Mouse (Mus musculus) kidney, postnatal 25 days (tissue): ENCODE measurements at regions not wholly inside any gene's neighbourhood (a gene's known extent, or its start where the extent isn't known, plus 50 kb on each side); places are given as distances from the start of the nearest gene placed in this dataset.

ENCODE experiments used
- DNase-seq, 2 experiments: peaks; one replicate each; pipeline ENCODE4 v3.0.0; 2021; ENCODE audit warnings: mixed read lengths in 2 of 2

DNA sequence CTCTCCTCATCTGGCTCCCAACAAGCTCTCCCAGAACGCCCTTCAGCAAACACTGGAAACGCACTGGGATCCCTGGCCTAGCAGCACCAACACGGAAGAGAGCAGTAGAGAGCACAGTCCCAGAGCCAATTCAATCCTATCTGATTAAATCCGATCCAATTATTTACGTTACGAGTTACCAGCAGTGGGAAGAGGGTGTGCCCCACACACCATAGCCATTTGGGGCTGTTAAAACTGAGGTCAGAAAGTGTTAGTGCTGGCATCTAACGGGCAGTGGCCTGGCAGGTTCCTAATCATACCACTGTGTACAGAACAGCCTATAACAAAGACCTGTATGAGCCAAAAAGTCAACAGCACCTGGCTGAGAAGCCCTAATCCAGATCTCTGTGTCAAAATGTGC is 60.1 kb upstream of the Nfe2l3 start:
- no peak for DNase-seq

DNA sequence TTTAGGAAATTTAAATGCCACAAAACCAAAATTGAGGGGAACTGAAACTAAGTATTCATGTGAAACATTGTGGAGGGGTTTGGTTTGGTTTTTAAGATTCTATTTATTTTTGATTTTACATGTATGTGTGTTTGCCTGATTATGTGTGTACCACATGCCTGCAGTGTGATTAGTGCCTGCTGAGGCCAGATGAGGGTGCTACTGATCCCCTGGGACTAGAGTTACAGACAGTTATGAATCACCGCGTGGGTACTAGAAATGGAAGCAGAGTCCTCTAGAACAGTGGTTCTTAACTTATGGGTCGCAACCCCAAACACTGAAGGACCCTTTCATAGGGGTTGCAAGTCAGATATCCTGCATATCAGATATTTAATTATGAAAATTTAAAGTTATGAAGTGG is 54.0 kb upstream of the Nfe2l3 start:
- no peak for DNase-seq

DNA sequence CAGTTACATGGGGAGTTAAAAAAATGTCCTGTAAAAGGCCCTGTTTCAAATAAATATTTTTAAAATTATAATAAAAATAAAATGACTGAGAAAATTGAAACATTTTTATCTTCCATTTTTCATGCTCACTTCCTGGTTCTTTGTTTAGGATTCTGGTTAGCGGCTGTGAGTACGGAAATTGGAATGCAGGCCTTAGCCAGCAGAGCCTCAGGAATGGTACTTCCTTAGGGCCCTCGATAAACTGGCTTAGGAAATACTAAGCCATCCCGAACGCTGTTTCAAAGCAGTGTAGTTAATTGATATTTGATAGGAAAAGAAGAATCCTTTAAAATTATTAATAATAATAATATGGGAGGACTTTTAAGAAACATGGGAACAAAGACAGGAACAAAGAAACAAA is 53.4 kb upstream of the Nfe2l3 start:
- no peak for DNase-seq

DNA sequence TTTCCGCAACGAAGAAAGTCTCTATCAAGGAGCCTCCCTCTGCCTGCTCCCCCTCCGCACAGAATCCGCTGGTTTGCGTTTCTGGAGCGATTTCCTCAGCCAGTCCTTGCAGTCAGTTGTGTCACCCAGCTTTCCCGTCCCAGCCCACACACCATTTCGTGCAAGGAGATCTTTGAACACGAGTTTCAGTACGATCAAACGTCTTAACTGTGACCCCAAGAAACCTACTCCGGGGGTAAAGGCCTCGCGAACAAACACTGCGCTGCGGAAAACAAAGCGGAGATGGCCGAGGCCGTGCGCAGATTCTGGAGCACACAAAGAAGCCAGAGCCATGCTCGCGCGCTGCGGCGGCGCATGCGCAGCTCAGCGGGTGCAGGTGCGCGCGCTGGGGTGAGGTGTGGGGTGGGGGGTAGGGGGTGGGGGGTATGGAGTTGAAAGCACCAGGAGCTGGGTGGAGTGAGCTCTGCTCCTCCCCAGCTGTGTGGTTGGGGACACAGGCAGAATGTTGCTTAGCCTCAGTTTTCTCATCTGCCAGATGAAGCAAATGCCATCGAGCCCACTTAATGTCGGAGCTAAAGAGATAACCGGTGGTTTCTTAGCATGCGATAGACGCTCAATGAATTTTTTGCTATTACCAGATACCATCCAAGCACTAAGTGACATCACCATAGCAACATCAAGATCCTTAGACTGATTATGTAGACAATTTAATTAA is 52.8 kb upstream of the Nfe2l3 start:
- DNase-seq, result peak; percentile 16 to 54

DNA sequence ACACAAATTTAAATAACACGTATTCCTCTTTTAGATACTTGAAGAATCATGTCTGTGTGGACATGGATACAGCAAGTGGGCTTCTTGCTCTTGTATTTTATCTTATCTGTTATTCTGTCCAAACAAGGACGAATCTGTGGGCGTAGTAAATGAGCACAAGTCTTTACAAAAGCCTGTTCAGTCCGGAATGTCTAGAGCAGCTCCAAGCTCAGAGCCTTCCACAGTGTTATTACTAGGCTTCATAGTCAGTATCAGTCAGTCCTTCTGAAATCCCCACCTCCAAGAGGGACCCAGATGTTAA is 52.2 kb upstream of the Nfe2l3 start:
- no peak for DNase-seq

DNA sequence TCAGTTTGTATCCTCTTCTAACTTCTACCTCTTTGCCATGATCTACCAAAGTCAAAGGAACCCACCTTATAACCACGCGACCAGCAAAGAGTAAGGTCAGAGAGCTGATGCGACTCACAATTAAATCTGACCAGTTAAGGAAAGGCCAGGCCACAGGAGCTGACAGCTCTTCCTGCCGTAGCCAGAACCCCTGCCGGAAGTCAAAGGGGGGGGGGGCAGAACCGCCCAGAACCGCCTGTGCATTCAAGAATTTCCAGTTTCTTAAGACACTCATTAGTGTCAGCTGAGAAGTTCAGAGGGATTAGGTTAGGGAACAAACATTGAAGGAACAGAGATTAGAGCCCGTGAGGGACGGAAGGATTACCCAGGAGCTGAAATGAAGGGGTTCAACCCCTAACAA is 51.0 kb upstream of the Nfe2l3 start:
- DNase-seq, result peak in 1 of 2 experiments; percentile 42
